Mouse (Mus musculus): Measurements from ENCODE around the gene Nynrin.

DNA sequence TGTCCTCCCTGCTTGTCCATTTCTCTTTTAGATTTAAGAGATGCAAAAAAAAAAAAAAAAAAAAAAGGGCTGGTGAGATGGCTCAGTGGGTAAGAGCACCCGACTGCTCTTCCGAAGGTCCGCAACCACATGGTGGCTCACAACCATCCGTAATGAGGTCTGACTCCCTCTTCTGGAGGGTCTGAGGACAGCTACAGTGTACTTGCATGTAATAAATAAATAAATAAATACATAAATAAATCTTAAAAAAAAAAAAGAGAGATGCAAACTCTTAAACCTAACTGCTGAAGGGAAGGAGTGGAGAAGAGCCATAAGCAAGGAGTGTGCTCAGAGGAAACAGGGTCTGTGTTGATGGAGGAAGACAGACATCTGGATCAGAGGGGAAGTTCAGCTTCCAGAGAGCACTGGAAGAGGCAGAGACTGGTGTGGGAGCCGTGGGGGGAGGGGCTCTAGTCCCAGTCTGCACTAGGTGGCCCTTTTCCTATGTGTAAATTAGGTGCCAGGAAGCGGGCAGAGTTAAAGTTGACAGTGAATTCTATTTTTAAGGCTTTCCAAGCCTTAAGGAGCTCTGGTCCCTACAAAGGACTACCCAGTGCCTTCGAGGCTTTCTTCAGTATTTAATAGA is 24.6 kb downstream of the Nynrin start:
- TF ChIP-seq CTCF (IDR thresholded peaks at IDR 0.05; ENCODE audit: low read depth, low read length) (no peak), GATA1 (IDR thresholded peaks at IDR 0.05; ENCODE audit: borderline replicate concordance, low read length) (no peak), TAL1 (conservative IDR thresholded peaks at IDR 0.05; ENCODE audit: low read depth, low read length) (no peak)
